ENCODE assay signal across 23 mouse cellular contexts in genomic region chr13:73457301-73457700, GRCm38 (mm10). TPM values are rescaled to one million over a fixed set of nuclear protein-coding genes. Genes with fewer than 3 reads are reported as not detected.
DNase-seq lines count a peak whose midpoint lies in the region; ATAC-seq lines count a peak whose summit lies in the region.
"Had no signal": no experiment of that assay in that cellular context is flagged by ENCODE, and none has a peak within 500 bp of the region (broad histone marks: within the 10 kb centered on the region; RNA-seq: fewer than 3 reads in every experiment).

No protein-coding gene starts in this region.

- 87% methylated on average over 4 of the region's 4 CpGs for WGBS in midbrain, embryonic 11.5 days
- WGBS in midbrain, embryonic 10.5 days = 94% methylated on average over 4 of the region's 4 CpGs
- WGBS in heart, embryonic 10.5 days = 82% methylated on average over 4 of the region's 4 CpGs

- no peaks in the 10 kb centered on the region for H3K36me3 ChIP-seq in midbrain, embryonic 11.5 days (ENCODE audit: control insufficient read depth, insufficient read depth, low read length)
- no peaks in the 10 kb centered on the region for H3K36me3 ChIP-seq in midbrain, embryonic 10.5 days
- H3K36me3 ChIP-seq in heart, embryonic 10.5 days = no peaks in the 10 kb centered on the region
- H3K36me3 ChIP-seq: embryonic facial prominence, embryonic 13.5 days; embryonic facial prominence, embryonic 15.5 days; forebrain, embryonic 10.5 days; forebrain, embryonic 12.5 days had no signal

- peak; percentile 26 for DNase-seq in midbrain, embryonic 11.5 days (ENCODE audit: low spot score, missing footprints)
- DNase-seq in midbrain, embryonic 10.5 days (ENCODE audit: low spot score) = no peak
- DNase-seq in ES-CJ7 (ENCODE audit: low read depth, low spot score) (peak; percentile 42), ZHBTc4 (ENCODE audit: low read depth, low spot score) (peak; percentile 63)
- DNase-seq in urinary bladder, postnatal 36 days (ENCODE audit: low spot score in 2 of 2) = no peak
- no peak for DNase-seq in heart, embryonic 10.5 days (ENCODE audit: low spot score)
- DNase-seq: adrenal gland, adult 2 months; adrenal gland, postnatal 10 days; adrenal gland, postnatal 25 days; cerebellum, adult 11 months; cerebellum, adult 18-20 months; cerebellum, adult 8-10 months; cerebellum, adult 9-11 months; cerebellum, postnatal 14 days; cerebellum, postnatal 36 days; embryo, embryonic 11 days had no signal

- H3K27me3 ChIP-seq in midbrain, embryonic 11.5 days (ENCODE audit: control insufficient read depth, insufficient read depth, low read length) = no peaks in the 10 kb centered on the region
- H3K27me3 ChIP-seq in midbrain, embryonic 10.5 days (ENCODE audit: low read depth, poor library complexity, severe bottlenecking) = no peaks in the 10 kb centered on the region
- no peaks in the 10 kb centered on the region for H3K27me3 ChIP-seq in heart, embryonic 10.5 days (ENCODE audit: insufficient read depth, poor library complexity, severe bottlenecking)
- H3K27me3 ChIP-seq: embryonic facial prominence, embryonic 13.5 days; embryonic facial prominence, embryonic 15.5 days; forebrain, embryonic 12.5 days had no signal

- no peak overlapping the region for H3K27ac ChIP-seq in midbrain, embryonic 11.5 days (ENCODE audit: low read depth, low read length)
- no peak overlapping the region for H3K27ac ChIP-seq in midbrain, embryonic 10.5 days (replicated peaks)
- H3K27ac ChIP-seq in heart, embryonic 10.5 days = no peak overlapping the region
- H3K27ac ChIP-seq: embryonic facial prominence, embryonic 13.5 days; embryonic facial prominence, embryonic 15.5 days; forebrain, embryonic 10.5 days; forebrain, embryonic 12.5 days had no signal

- no peaks in the 10 kb centered on the region for H3K9me3 ChIP-seq in midbrain, embryonic 11.5 days (ENCODE audit: control insufficient read depth, low read length)
- no peaks in the 10 kb centered on the region for H3K9me3 ChIP-seq in midbrain, embryonic 10.5 days (replicated peaks)
- H3K9me3 ChIP-seq in heart, embryonic 10.5 days = no peaks in the 10 kb centered on the region
- H3K9me3 ChIP-seq: embryonic facial prominence, embryonic 13.5 days; embryonic facial prominence, embryonic 15.5 days; forebrain, embryonic 10.5 days; forebrain, embryonic 12.5 days had no signal

- H3K9ac ChIP-seq in midbrain, embryonic 11.5 days (ENCODE audit: low read length) = no peak overlapping the region
- H3K9ac ChIP-seq: embryonic facial prominence, embryonic 13.5 days; embryonic facial prominence, embryonic 15.5 days; forebrain, embryonic 12.5 days had no signal

- no peak overlapping the region for H3K4me2 ChIP-seq in midbrain, embryonic 11.5 days
- H3K4me2 ChIP-seq: embryonic facial prominence, embryonic 13.5 days; embryonic facial prominence, embryonic 15.5 days; forebrain, embryonic 12.5 days had no signal

- ATAC-seq in midbrain, embryonic 11.5 days (ENCODE audit: low FRiP score) = no peak
- ATAC-seq: forebrain, embryonic 14.5 days; forebrain, embryonic 16.5 days had no signal

- no peaks in the 10 kb centered on the region for H3K4me1 ChIP-seq in midbrain, embryonic 11.5 days (ENCODE audit: control insufficient read depth, insufficient read depth, low read length)
- no peaks in the 10 kb centered on the region for H3K4me1 ChIP-seq in midbrain, embryonic 10.5 days
- no peaks in the 10 kb centered on the region for H3K4me1 ChIP-seq in heart, embryonic 10.5 days
- H3K4me1 ChIP-seq: embryonic facial prominence, embryonic 13.5 days; embryonic facial prominence, embryonic 15.5 days; forebrain, embryonic 10.5 days; forebrain, embryonic 12.5 days had no signal

- H3K4me3 ChIP-seq in midbrain, embryonic 11.5 days (ENCODE audit: low read depth, low read length) = no peak overlapping the region
- no peak overlapping the region for H3K4me3 ChIP-seq in midbrain, embryonic 10.5 days
- H3K4me3 ChIP-seq in heart, embryonic 10.5 days = no peak overlapping the region
- H3K4me3 ChIP-seq: embryonic facial prominence, embryonic 13.5 days; embryonic facial prominence, embryonic 15.5 days; erythroblast, embryonic 14.5 days; forebrain, embryonic 10.5 days; forebrain, embryonic 12.5 days had no signal

RNA-seq across cellular contexts. Expression of gene Lpcat1, which starts 9.7 kb away (rescaled TPM):
- polyA plus RNA-seq in midbrain, embryonic 11.5 days (2014; fragmentation: Nextera tagmentation; extraction: Ambion mirVana) = 52.0 and 53.5 TPM in 2 replicates
- polyA plus RNA-seq in midbrain, embryonic 10.5 days (2016; fragmentation: Nextera tagmentation; extraction: Ambion mirVana) = 65.3 and 66.6 TPM in 2 replicates
- 31.9 and 39.6 TPM in 2 replicates for polyA plus RNA-seq in heart, embryonic 10.5 days (2016; fragmentation: Nextera tagmentation; extraction: Ambion mirVana)

Comparison
In these comparisons a context has a peak if more than half of its experiments do, and no peak if none do; other contexts are left out.
1. DNase-seq: peak in midbrain, embryonic 11.5 days (single experiment), ES-CJ7 (single experiment) and ZHBTc4 (single experiment); none in midbrain, embryonic 10.5 days (single experiment), urinary bladder, postnatal 36 days (0 of 2) and heart, embryonic 10.5 days (single experiment).